In genomic region chr6:30300372-30300771, GRCm38 (mm10) we compare ENCODE assay signal across 8 mouse cellular contexts. TPM values are rescaled to one million over a fixed set of nuclear protein-coding genes. Genes with fewer than 3 reads are reported as not detected.
DNase-seq lines count a peak whose midpoint lies in the region; ATAC-seq lines count a peak whose summit lies in the region.

No protein-coding gene starts in this region.

- H3K27ac ChIP-seq in hindbrain, embryonic 12.5 days: peak overlapping the region; percentile 89

- H3K4me2 ChIP-seq in hindbrain, embryonic 12.5 days (replicated peaks): peak overlapping the region; percentile 68

- peaks cover 28% of the 10 kb centered on the region for H3K4me1 ChIP-seq in hindbrain, embryonic 12.5 days

- H3K36me3 ChIP-seq in hindbrain, embryonic 12.5 days: peaks cover 19% of the 10 kb centered on the region

- peak overlapping the region; percentile 69 for H3K4me3 ChIP-seq in hindbrain, embryonic 12.5 days

- ATAC-seq in hindbrain, embryonic 12.5 days (ENCODE audit: low FRiP score): peak; percentile 67

- H3K9me3 ChIP-seq in hindbrain, embryonic 12.5 days (replicated peaks): no peaks in the 10 kb centered on the region

- WGBS in hindbrain, embryonic 12.5 days: under 1% methylated on average over 5 of the region's 5 CpGs

- H3K27me3 ChIP-seq in hindbrain, embryonic 12.5 days: no peaks in the 10 kb centered on the region

- H3K9ac ChIP-seq in hindbrain, embryonic 12.5 days: peak overlapping the region; percentile 72

- DNase-seq in Muller cell, postnatal 12 days (ENCODE audit: inconsistent ontology term): peak; percentile 80
- peak; percentile 83 to 84 for DNase-seq in cerebellum, postnatal 10 days
- DNase-seq in frontal cortex, postnatal 10 days (ENCODE audit: low spot score in 2 of 2): peak; percentile 75 to 77
- peak; percentile 65 to 82 for DNase-seq in layer of hippocampus, postnatal 14 days (ENCODE audit: low spot score in 2 of 2)
- peak; percentile 96 for DNase-seq in lung, postnatal 10 days
- DNase-seq in ovary, postnatal 36 days (ENCODE audit: low spot score): peak; percentile 79
- peak; percentile 84 for DNase-seq in thymus, postnatal 25 days

RNA-seq across cellular contexts. Expression of gene Ube2h, which starts 4.0 kb away (rescaled TPM):
- polyA plus RNA-seq in hindbrain, embryonic 12.5 days (2016; fragmentation: Nextera tagmentation; extraction: Ambion mirVana): 72.4 and 76.4 TPM in 2 replicates
- total RNA-seq in layer of hippocampus, postnatal 14 days (2021): 10 to 100 TPM; 86.8 to 94.7 TPM

Comparison
In these comparisons a context has a peak if more than half of its experiments do, and no peak if none do; other contexts are left out.
1. Peak in every context shown above with its lines: DNase-seq, ATAC-seq, H3K4me3 ChIP-seq and H3K27ac ChIP-seq.